Mouse (Mus musculus) E14TG2a.4 (cell line): ENCODE data around the gene Bco1.

ENCODE experiments used
- H3K27me3 ChIP-seq: 2 replicates; pipeline ENCODE4 v1.6.1; 2014; ENCODE audit warnings: low read length, control low read depth; ENCODE audit not compliant: insufficient read depth
- H3K36me3 ChIP-seq: 2 replicates; pipeline ENCODE4 v1.6.1; 2014; ENCODE audit warnings: low read length, control low read depth; ENCODE audit not compliant: insufficient read depth
- H3K4me1 ChIP-seq: replicated peaks from 2 replicates; pipeline ENCODE4 v1.6.1; 2014; ENCODE audit warnings: low read depth, low read length, control low read depth
- H3K4me3 ChIP-seq: replicated peaks from 2 replicates; pipeline ENCODE4 v1.5.1; 2014; ENCODE audit warnings: mild to moderate bottlenecking, low read length
- H3K9me3 ChIP-seq: 2 replicates; pipeline ENCODE4 v1.6.1; 2014; ENCODE audit warnings: low read length, control low read depth
- CTCF ChIP-seq: conservative IDR thresholded peaks from 2 replicates; pipeline ENCODE4 v1.5.1; 2014; ENCODE audit warnings: low read length
- NANOG ChIP-seq: IDR thresholded peaks from 2 replicates; pipeline ENCODE4 v1.6.1; 2014; ENCODE audit warnings: borderline replicate concordance, low read length, mixed read lengths
- POU5F1 ChIP-seq: IDR thresholded peaks from 2 replicates; pipeline ENCODE4 v1.6.1; 2014; ENCODE audit warnings: low read length, borderline replicate concordance

The Bco1 gene

GRCm38 (mm10) chr8:117118409-117118808 lies 22.8 kb downstream of the Bco1 start:
- peaks cover 27% of the 10 kb centered on the region for H3K4me1 ChIP-seq
- no peak for TF ChIP-seq POU5F1
- TF ChIP-seq CTCF: no peak
- TF ChIP-seq NANOG: no peak
- H3K9me3 ChIP-seq: no peaks in the 10 kb centered on the region
- H3K4me3 ChIP-seq: no peak overlapping the region
- peaks cover 40% of the 10 kb centered on the region for H3K27me3 ChIP-seq
- no peaks in the 10 kb centered on the region for H3K36me3 ChIP-seq

- Histone ChIP-seq H3K36me3 (no peaks in the 10 kb centered on the region), H3K9me3 (no peaks in the 10 kb centered on the region), H3K27me3 (peaks cover 55% of the 10 kb centered on the region), H3K4me1 (peaks cover 30% of the 10 kb centered on the region), H3K4me3 (peak overlapping the region; percentile 46)
- TF ChIP-seq NANOG (no peak), CTCF (no peak), POU5F1 (no peak)
Observed at GRCm38 (mm10) chr8:117121277-117121676, 25.6 kb downstream of the Bco1 start.

- Histone ChIP-seq H3K36me3 (no peaks in the 10 kb centered on the region), H3K27me3 (peaks cover 71% of the 10 kb centered on the region)
- no peak for TF ChIP-seq CTCF
- no peak for TF ChIP-seq POU5F1
- TF ChIP-seq NANOG: no peak
Observed at GRCm38 (mm10) chr8:117123850-117124633, 28.4 kb downstream of the Bco1 start.

GRCm38 (mm10) chr8:117125854-117126253 lies 30.2 kb downstream of the Bco1 start:
- no peaks in the 10 kb centered on the region for H3K9me3 ChIP-seq
- no peak overlapping the region for H3K4me3 ChIP-seq
- peaks cover 86% of the 10 kb centered on the region for H3K27me3 ChIP-seq
- TF ChIP-seq POU5F1: no peak
- TF ChIP-seq CTCF: no peak
- H3K36me3 ChIP-seq: no peaks in the 10 kb centered on the region
- peaks cover 29% of the 10 kb centered on the region for H3K4me1 ChIP-seq

More at GRCm38 (mm10) chr8:117123850-117124633, 28.4 kb downstream of the Bco1 start:
- no peak overlapping the region for H3K4me3 ChIP-seq
- no peaks in the 10 kb centered on the region for H3K9me3 ChIP-seq
- peaks cover 29% of the 10 kb centered on the region for H3K4me1 ChIP-seq

GRCm38 (mm10) chr8:117126411-117126810 lies 30.8 kb downstream of the Bco1 start:
- Histone ChIP-seq H3K4me3 (no peak overlapping the region), H3K4me1 (peaks cover 25% of the 10 kb centered on the region), H3K27me3 (peaks cover 87% of the 10 kb centered on the region), H3K36me3 (no peaks in the 10 kb centered on the region), H3K9me3 (no peaks in the 10 kb centered on the region)
- TF ChIP-seq POU5F1: no peak
- no peak for TF ChIP-seq NANOG
- TF ChIP-seq CTCF: no peak

- peaks cover 88% of the 10 kb centered on the region for H3K27me3 ChIP-seq
- no peak overlapping the region for H3K4me3 ChIP-seq
- no peaks in the 10 kb centered on the region for H3K36me3 ChIP-seq
- H3K4me1 ChIP-seq: peaks cover 20% of the 10 kb centered on the region
- H3K9me3 ChIP-seq: no peaks in the 10 kb centered on the region
- no peak for TF ChIP-seq NANOG
- peak; percentile 57 for TF ChIP-seq CTCF
- no peak for TF ChIP-seq POU5F1
Observed at GRCm38 (mm10) chr8:117127063-117127462, 31.4 kb downstream of the Bco1 start.

- peaks cover 38% of the 10 kb centered on the region for H3K4me1 ChIP-seq
- H3K9me3 ChIP-seq: peaks cover 11% of the 10 kb centered on the region
- H3K27me3 ChIP-seq: peaks cover 90% of the 10 kb centered on the region
- no peak overlapping the region for H3K4me3 ChIP-seq
- no peaks in the 10 kb centered on the region for H3K36me3 ChIP-seq
- TF ChIP-seq CTCF (no peak), POU5F1 (no peak), NANOG (no peak)
Observed at GRCm38 (mm10) chr8:117133702-117134101, 38.0 kb downstream of the Bco1 start.

GRCm38 (mm10) chr8:117136351-117136750 lies 40.7 kb downstream of the Bco1 start:
- peak overlapping the region; percentile 21; the same call in 1 of the 2 replicates for H3K4me3 ChIP-seq
- no peak for TF ChIP-seq CTCF
- TF ChIP-seq POU5F1: no peak
- TF ChIP-seq NANOG: peak; percentile 80
- H3K27me3 ChIP-seq: peaks cover 86% of the 10 kb centered on the region
- peaks cover 39% of the 10 kb centered on the region for H3K4me1 ChIP-seq
- H3K9me3 ChIP-seq: peaks cover 25% of the 10 kb centered on the region
- H3K36me3 ChIP-seq: no peaks in the 10 kb centered on the region
